Mouse (Mus musculus) hindbrain, embryonic 14.5 days (tissue): ENCODE measurements around the gene Pou2f1. TPM values are rescaled to one million over a fixed set of nuclear protein-coding genes. Genes with fewer than 3 reads are reported as not detected.

Experiments used
- ATAC-seq: fragments of 200-750 bp; cut with Nextera tagmentation; 2 replicates; pipeline ENCODE4 v1.8.0; 2017; ENCODE audit warnings: moderate number of reproducible peaks, mild to moderate bottlenecking, moderate TSS enrichment, moderate library complexity; ENCODE audit not compliant: low FRiP score
- DNase-seq: peaks from one replicate; pipeline ENCODE4 v3.0.0-alpha.2; 2015; ENCODE audit warnings: low spot score
- H3K27ac ChIP-seq: fragments of 300-500 bp; sonication (generic); 2 replicates; pipeline ENCODE4 v1.5.1; 2014; ENCODE audit warnings: mild to moderate bottlenecking, moderate library complexity
- H3K27me3 ChIP-seq: fragments of 300-500 bp; sonication (generic); 2 replicates; pipeline ENCODE4 v1.6.1; 2014; ENCODE audit warnings: mild to moderate bottlenecking, low read length, mixed read lengths; ENCODE audit not compliant: control insufficient read depth, insufficient read depth
- H3K36me3 ChIP-seq: fragments of 300-500 bp; sonication (generic); replicated peaks from 2 replicates; pipeline ENCODE4 v1.6.1; 2014; ENCODE audit not compliant: control insufficient read depth, insufficient read depth
- H3K4me1 ChIP-seq: fragments of 300-500 bp; sonication (generic); replicated peaks from 2 replicates; pipeline ENCODE4 v1.6.1; 2014; ENCODE audit warnings: antibody characterized with exemption, low read length, mixed read lengths; ENCODE audit not compliant: control insufficient read depth, insufficient read depth
- H3K4me2 ChIP-seq: fragments of 300-500 bp; sonication (generic); replicated peaks from 2 replicates; pipeline ENCODE4 v1.6.1; 2014; ENCODE audit warnings: mild to moderate bottlenecking, moderate library complexity
- H3K4me3 ChIP-seq: fragments of 300-500 bp; sonication (generic); replicated peaks from 2 replicates; pipeline ENCODE4 v1.5.1; 2014; ENCODE audit warnings: mild to moderate bottlenecking, low read length
- H3K9ac ChIP-seq: fragments of 300-500 bp; sonication (generic); 2 replicates; pipeline ENCODE4 v1.6.1; 2014
- H3K9me3 ChIP-seq: fragments of 300-500 bp; sonication (generic); 2 replicates; pipeline ENCODE4 v1.6.1; 2016; ENCODE audit warnings: low read length; ENCODE audit not compliant: control insufficient read depth
- WGBS: fragments of 180-500 bp; shearing (Covaris S2); extraction: QIAGEN DNeasy Blood & Tissue Kit; methylation state at CpG from one replicate; pipeline ENCODE4 v1.1.7; 2014; 5-methylcytosine and 5-hydroxymethylcytosine counted together
- polyA plus RNA-seq: library from polyadenylated mRNA; unstranded; fragments of >200 nt; fragmentation: Nextera tagmentation; extraction: Ambion mirVana; gene quantifications from 2 replicates; pipeline ENCODE4 v1.2.1, GENCODE M21; 2014

Pou2f1 gene
- polyA plus RNA-seq, 1 experiment from 2014 or later: 19.2 TPM

DNA sequence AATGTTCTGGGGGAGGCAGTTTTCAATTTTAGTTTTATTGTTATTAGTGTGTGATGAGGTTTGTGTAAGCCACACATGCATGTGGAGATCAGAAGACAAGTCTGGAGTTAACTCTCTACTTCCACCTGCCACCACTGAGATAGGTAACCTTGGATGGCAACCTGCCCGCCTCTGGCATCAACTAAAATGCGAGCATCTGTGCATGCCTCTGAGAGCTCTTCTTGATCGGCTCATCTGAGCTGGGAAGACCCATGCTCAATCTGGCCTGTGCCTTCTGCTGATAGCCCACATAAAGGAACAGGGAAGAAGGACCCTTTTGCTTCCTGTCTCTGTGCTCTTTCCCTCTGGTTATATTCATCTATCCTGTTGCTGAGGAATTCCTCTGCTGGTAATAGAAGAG is 93.0 kb downstream of the Pou2f1 start:
- Histone ChIP-seq H3K4me3 (no peak overlapping the region), H3K27ac (no peak overlapping the region), H3K36me3 (peaks cover 43% of the 10 kb centered on the region), H3K9ac (no peak overlapping the region), H3K27me3 (no peaks in the 10 kb centered on the region), H3K4me1 (peaks cover 5% of the 10 kb centered on the region), H3K4me2 (no peak overlapping the region), H3K9me3 (no peaks in the 10 kb centered on the region)
- DNase-seq: no peak
- no peak for ATAC-seq
- WGBS: 86% methylated on average over 3 of the region's 3 CpGs

DNA sequence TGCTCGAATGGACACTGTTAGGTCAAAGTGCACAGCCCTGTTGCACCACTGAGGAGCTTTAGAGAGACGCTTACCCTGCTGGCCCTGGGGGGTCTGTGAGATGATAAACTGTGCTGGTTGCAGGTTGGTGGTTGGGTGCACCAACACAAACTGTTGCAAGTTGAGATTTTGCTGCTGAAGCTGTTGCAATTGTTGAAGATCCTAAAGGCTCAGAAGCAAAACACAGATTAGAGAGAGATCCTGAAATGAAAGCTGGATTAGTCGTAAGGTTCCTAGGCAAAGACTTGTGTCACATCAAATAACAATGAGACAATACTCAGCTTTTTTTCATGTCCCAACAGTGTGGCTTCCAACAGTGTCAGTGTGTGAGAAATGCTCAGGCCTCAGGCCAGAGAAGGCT is 93.7 kb downstream of the Pou2f1 start:
- ATAC-seq: no peak
- no peaks in the 10 kb centered on the region for H3K27me3 ChIP-seq
- H3K4me3 ChIP-seq: no peak overlapping the region
- 0 out of 2 replicates have a peak, but pooled peaks cover 2% of the 10 kb centered on the region for H3K4me1 ChIP-seq
- H3K9me3 ChIP-seq: no peaks in the 10 kb centered on the region
- peaks cover 50% of the 10 kb centered on the region for H3K36me3 ChIP-seq
- no peak overlapping the region for H3K27ac ChIP-seq
- DNase-seq: no peak
- 69% methylated on average over 3 of the region's 3 CpGs for WGBS
- no peak overlapping the region for H3K4me2 ChIP-seq
- H3K9ac ChIP-seq: no peak overlapping the region

DNA sequence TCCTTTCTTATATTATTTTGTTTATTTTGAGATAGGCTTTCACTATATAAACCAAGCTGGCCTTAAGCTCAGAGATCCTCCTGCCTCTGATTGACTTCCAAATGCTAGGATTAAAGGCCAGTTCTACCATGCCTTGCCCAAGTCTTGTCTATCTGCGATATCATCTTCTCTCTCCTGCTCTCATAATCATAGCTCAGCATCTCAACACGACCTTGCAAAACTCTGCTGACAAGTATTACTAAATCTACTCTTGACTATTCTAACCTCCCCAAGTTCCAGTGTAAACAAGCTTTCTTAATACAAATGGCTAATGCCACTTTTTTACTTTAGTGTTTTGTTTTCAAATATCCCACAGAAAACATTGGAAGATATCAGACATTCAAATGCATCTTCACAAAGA is 94.3 kb downstream of the Pou2f1 start:
- H3K9ac ChIP-seq: no peak overlapping the region
- no peak overlapping the region for H3K4me2 ChIP-seq
- no peak overlapping the region for H3K4me3 ChIP-seq
- peaks cover 55% of the 10 kb centered on the region for H3K36me3 ChIP-seq
- DNase-seq (no peak), ATAC-seq (no peak)
- no peak overlapping the region for H3K27ac ChIP-seq
- H3K9me3 ChIP-seq: no peaks in the 10 kb centered on the region
- H3K27me3 ChIP-seq: no peaks in the 10 kb centered on the region
- no peaks in the 10 kb centered on the region for H3K4me1 ChIP-seq
- 97% methylated on average over 2 of the region's 2 CpGs for WGBS

DNA sequence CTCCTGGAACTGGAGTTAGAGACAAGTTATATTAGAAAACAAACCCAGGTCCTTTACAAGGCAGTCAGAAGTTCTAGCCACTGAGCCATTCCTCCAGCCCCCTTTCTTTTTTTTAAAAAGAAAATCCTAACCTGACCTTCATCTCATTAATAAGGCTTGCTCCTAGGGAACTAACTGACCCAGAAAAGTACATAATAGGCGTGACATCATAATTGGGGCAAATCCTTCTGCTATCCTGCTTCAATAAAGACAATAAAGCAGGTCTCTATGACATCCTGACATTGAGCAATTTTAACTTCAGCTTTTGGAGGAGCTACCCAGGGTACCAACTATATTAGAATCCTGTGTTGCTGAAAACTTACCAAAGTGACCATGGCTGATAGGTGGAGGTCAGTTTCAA is 98.9 kb downstream of the Pou2f1 start:
- Histone ChIP-seq H3K4me2 (no peak overlapping the region), H3K9ac (no peak overlapping the region), H3K9me3 (no peaks in the 10 kb centered on the region), H3K4me3 (no peak overlapping the region), H3K4me1 (no peaks in the 10 kb centered on the region), H3K36me3 (peaks cover 80% of the 10 kb centered on the region), H3K27me3 (no peaks in the 10 kb centered on the region), H3K27ac (no peak overlapping the region)
- 74% methylated on average over 1 of the region's 1 CpGs for WGBS
- ATAC-seq (no peak), DNase-seq (no peak)

DNA sequence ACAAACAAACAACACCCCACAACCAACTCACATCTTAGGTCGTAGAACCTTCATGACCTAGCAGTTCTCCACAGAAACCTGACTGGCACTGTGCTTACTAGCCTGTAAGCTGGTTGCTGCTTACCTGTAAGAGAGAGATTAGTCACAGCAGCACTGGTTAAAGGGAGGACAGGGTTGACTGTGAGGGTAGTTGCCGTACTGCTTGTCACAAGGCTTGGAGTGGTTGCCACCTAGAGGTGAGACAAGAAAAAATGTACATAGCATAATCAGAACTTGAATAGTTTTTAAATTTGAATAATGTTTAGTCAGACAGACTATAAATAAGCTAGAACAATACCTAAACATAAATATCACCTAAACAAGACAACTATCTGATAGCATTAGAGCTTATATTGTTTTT is 110.8 kb downstream of the Pou2f1 start:
- no peak for ATAC-seq
- DNase-seq: no peak
- Histone ChIP-seq H3K9ac (no peak overlapping the region), H3K36me3 (peaks cover 70% of the 10 kb centered on the region), H3K4me2 (no peak overlapping the region), H3K27me3 (no peaks in the 10 kb centered on the region), H3K4me3 (no peak overlapping the region), H3K9me3 (no peaks in the 10 kb centered on the region), H3K27ac (no peak overlapping the region), H3K4me1 (no peaks in the 10 kb centered on the region)
- 80% methylated on average over 2 of the region's 2 CpGs for WGBS

DNA sequence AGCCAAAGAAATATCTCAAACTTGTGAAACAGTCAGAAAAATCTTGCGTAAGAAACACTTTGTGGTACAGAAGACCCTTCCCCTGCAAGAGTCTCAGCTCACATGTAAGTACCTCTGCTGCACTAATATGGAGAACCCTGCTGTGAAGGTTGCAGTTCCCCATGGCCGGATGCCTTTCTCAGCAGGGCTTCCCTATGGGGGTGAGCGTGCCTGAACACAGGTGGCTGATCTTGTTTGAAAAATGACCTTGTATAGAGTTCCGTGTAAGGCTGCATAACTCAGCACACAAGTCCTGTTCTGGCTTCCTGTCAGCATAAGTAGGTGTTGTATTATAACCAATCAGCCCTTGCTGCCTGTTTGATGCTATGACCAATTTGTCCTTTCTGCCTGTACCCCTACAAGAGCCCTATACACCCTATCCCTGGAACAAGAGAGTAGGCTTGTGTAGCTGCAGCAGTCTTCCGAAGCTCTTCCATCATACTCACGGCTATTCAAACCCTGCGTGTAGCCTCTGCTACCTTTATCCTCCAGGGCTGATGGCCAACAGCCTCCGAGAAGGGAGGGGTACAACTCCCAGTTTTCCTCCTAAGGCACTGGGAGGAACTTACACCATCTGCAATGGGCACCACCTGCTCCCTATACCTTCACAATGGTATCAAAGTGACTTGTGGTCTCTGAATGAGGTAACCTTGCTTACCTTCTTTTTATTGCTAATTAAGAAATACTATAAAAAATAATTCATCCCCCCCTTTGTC is 120.2 kb downstream of the Pou2f1 start:
- ATAC-seq: no peak
- H3K9ac ChIP-seq: no peak overlapping the region
- DNase-seq: no peak
- H3K4me2 ChIP-seq: no peak overlapping the region
- no peaks in the 10 kb centered on the region for H3K9me3 ChIP-seq
- H3K4me1 ChIP-seq: no peaks in the 10 kb centered on the region
- H3K27ac ChIP-seq: no peak overlapping the region
- no peak overlapping the region for H3K4me3 ChIP-seq
- WGBS: 55% methylated on average over 8 of the region's 8 CpGs
- H3K36me3 ChIP-seq: peaks cover 43% of the 10 kb centered on the region
- H3K27me3 ChIP-seq: no peaks in the 10 kb centered on the region

DNA sequence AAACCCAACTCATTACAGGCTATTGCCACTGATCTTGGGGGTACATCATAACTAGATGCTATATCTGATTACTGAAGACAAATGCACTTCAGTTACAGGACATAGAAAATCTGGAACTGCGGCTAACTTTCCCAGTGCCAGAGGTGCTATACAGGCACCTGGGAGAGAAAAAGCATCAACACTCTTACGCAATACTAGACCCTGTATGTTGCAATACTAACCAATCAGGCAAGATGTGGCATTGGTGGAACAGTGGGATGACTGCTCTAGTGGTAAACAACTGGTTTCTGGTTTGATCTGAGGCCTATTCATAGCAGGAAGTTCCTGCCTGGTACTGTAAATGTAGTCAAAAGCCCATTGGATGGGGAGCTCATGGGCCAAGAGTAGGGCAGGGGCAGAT is 123.7 kb downstream of the Pou2f1 start:
- DNase-seq (no peak), ATAC-seq (no peak)
- Histone ChIP-seq H3K4me1 (no peaks in the 10 kb centered on the region), H3K27me3 (no peaks in the 10 kb centered on the region), H3K4me2 (no peak overlapping the region), H3K4me3 (no peak overlapping the region), H3K9ac (no peak overlapping the region), H3K36me3 (peaks cover 55% of the 10 kb centered on the region), H3K27ac (no peak overlapping the region), H3K9me3 (no peaks in the 10 kb centered on the region)
- WGBS: 97% methylated on average over 2 of the region's 2 CpGs

DNA sequence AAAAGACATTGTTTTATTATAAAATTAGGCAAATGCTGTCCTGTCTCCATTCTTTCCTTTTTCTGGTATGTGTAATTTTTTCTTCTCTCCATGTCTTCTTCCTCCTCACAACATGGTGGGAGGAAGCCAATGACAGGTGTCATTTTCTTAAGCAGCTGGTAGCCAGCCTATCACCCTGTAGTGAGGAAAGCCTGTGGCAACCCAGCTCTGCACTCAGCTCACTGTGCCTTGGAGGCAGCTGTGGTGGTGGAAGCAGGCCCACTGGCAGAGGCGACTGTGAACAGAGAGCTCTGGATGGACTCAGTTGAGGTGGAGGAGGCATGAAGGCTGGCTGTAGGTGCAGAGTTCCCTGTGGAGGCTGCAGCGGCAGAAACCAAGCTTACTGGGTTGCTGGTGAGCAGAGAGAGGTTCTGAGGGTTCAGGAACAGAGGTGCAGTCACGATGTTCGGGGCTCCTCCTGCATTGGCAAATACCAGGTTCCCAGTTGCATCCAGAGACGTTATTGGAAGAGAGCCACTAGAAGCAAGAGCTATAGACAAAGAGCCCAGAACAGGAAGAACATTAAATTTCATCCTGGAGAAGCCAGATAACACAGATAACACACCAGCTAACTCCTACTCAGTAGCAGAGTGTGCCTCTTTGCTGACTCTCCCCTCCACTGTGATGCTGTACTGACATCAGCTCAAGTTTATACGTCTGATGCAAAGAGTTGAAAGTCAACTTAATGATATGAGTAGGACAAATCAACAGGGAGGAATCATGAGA is 126.8 kb downstream of the Pou2f1 start:
- ATAC-seq (no peak), DNase-seq (no peak)
- Histone ChIP-seq H3K9ac (no peak overlapping the region), H3K27ac (no peak overlapping the region), H3K27me3 (no peaks in the 10 kb centered on the region), H3K36me3 (peaks cover 52% of the 10 kb centered on the region), H3K4me1 (0 out of 2 replicates have a peak, but pooled peaks cover 3% of the 10 kb centered on the region), H3K4me2 (no peak overlapping the region), H3K9me3 (no peaks in the 10 kb centered on the region), H3K4me3 (no peak overlapping the region)
- 92% methylated on average over 6 of the region's 6 CpGs for WGBS

DNA sequence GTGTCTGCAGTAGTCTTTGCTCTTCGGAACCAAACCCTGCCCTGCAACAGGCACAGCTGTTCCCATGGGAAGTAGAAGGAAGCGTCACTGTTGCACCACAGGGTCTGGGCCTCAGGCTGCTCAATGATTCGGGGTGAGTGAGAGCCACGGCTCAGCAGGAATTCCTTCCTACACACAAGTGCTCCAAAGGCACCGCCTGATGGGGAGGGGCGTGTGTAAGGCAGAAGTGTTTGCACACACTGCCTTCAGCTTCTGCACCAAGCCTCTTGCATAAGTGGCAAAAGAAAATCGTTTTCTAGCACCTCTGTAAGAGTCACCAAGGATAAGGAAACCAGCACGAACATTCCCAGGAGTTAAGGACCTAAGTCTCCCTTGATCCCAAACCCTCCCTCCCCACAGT is 127.8 kb downstream of the Pou2f1 start:
- ATAC-seq (no peak), DNase-seq (no peak)
- Histone ChIP-seq H3K27me3 (no peaks in the 10 kb centered on the region), H3K4me3 (no peak overlapping the region), H3K36me3 (peaks cover 46% of the 10 kb centered on the region), H3K4me2 (no peak overlapping the region), H3K9me3 (no peaks in the 10 kb centered on the region), H3K27ac (no peak overlapping the region), H3K4me1 (0 out of 2 replicates have a peak, but pooled peaks cover 3% of the 10 kb centered on the region), H3K9ac (no peak overlapping the region)
- WGBS: 41% methylated on average over 8 of the region's 8 CpGs
